Mouse (Mus musculus) spleen, adult 2 months (tissue): Measurements from ENCODE around the gene Kcnk16.

Experiments used
- CTCF ChIP-seq: fragments of 200-500 bp; IDR thresholded peaks from 2 replicates; pipeline ENCODE4 v1.5.1; 2011; ENCODE audit warnings: mild to moderate bottlenecking, inconsistent platforms; ENCODE audit not compliant: insufficient read depth, insufficient read length, insufficient replicate concordance; ENCODE audit errors: extremely low read depth
- POLR2A ChIP-seq: fragments of 200-500 bp; IDR thresholded peaks from 2 replicates; pipeline ENCODE4 v1.6.1; 2011; ENCODE audit warnings: low read depth, low read length, inconsistent platforms

DNA sequence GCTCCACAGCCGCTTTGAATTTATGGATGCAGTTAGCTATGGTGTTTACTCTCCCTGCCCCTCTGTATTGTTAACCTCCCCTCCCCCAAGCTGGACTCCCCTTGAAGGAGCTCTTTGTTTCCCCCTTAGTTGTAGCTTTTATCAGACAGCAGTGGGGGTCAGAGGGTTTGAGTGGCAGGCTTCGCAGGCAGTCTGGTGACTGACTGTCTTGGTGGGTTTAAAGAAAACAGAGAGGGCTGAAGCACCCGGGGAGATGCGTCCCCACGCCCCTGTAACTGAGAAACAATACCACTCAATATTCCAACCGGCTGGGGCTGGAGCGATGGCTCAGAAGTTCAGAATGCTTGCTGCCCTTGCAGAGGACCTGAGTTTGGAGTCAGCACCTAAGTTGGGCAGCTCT, 47.9 kb downstream of the Kcnk16 start:
- TF ChIP-seq POLR2A (no peak), CTCF (no peak)
